Mouse (Mus musculus): ENCODE results near the gene Hadha. TPM values are rescaled to one million over a fixed set of nuclear protein-coding genes. Genes with fewer than 3 reads are reported as not detected.

Gene Hadha
- total RNA-seq, 2 experiments from 2014 or later = 49.5 to 133 TPM

- ATAC-seq (replicated peaks; ENCODE audit: poor library complexity) = peak; percentile 44
Measured at GRCm38 (mm10) chr5:30155395-30155792, 432 bp upstream of the Hadha start.

GRCm38 (mm10) chr5:30154013-30154412, 949 bp downstream of the Hadha start:
- no peak for ATAC-seq (replicated peaks; ENCODE audit: poor library complexity)

GRCm38 (mm10) chr5:30153222-30153621, 1.7 kb downstream of the Hadha start:
- no peak for ATAC-seq (replicated peaks; ENCODE audit: poor library complexity)

- ATAC-seq (replicated peaks; ENCODE audit: poor library complexity) = no peak
Measured at GRCm38 (mm10) chr5:30152413-30152812, 2.5 kb downstream of the Hadha start.

- ATAC-seq (replicated peaks; ENCODE audit: poor library complexity) = no peak
Measured at GRCm38 (mm10) chr5:30152007-30152406, 3.0 kb downstream of the Hadha start.

- ATAC-seq (replicated peaks; ENCODE audit: poor library complexity) = no peak
Measured at GRCm38 (mm10) chr5:30148133-30148920, 6.6 kb downstream of the Hadha start.

- ATAC-seq (replicated peaks; ENCODE audit: poor library complexity) = no peak
Measured at GRCm38 (mm10) chr5:30146526-30146925, 8.4 kb downstream of the Hadha start.

- ATAC-seq (replicated peaks; ENCODE audit: poor library complexity) = no peak
Measured at GRCm38 (mm10) chr5:30138193-30138592, 16.8 kb downstream of the Hadha start.

- ATAC-seq (replicated peaks; ENCODE audit: poor library complexity) = no peak
Measured at GRCm38 (mm10) chr5:30137271-30137670, 17.7 kb downstream of the Hadha start.

- no peak for ATAC-seq (replicated peaks; ENCODE audit: poor library complexity)
Measured at GRCm38 (mm10) chr5:30135711-30136231, 19.2 kb downstream of the Hadha start.

- ATAC-seq (replicated peaks; ENCODE audit: poor library complexity) = 0 out of 2 replicates have a peak, but pooled peaks have one; percentile 34
Measured at GRCm38 (mm10) chr5:30132173-30132572, 22.8 kb downstream of the Hadha start.

- no peak for ATAC-seq (replicated peaks; ENCODE audit: poor library complexity)
Measured at GRCm38 (mm10) chr5:30131246-30131645, 23.7 kb downstream of the Hadha start.

- ATAC-seq (replicated peaks; ENCODE audit: poor library complexity) = no peak
Measured at GRCm38 (mm10) chr5:30128680-30129079, 26.3 kb downstream of the Hadha start.

GRCm38 (mm10) chr5:30127921-30128597, 26.9 kb downstream of the Hadha start:
- no peak for ATAC-seq (replicated peaks; ENCODE audit: poor library complexity)

GRCm38 (mm10) chr5:30126756-30127155, 28.2 kb downstream of the Hadha start:
- no peak for ATAC-seq (replicated peaks; ENCODE audit: poor library complexity)

- peak; percentile 83 for ATAC-seq (replicated peaks; ENCODE audit: poor library complexity)
Measured at GRCm38 (mm10) chr5:30125587-30125986, 29.4 kb downstream of the Hadha start.

GRCm38 (mm10) chr5:30122481-30122880, 32.5 kb downstream of the Hadha start:
- ATAC-seq (replicated peaks; ENCODE audit: poor library complexity) = no peak

GRCm38 (mm10) chr5:30120106-30120505, 34.9 kb downstream of the Hadha start:
- no peak for ATAC-seq (replicated peaks; ENCODE audit: poor library complexity)

GRCm38 (mm10) chr5:30119163-30119562, 35.8 kb downstream of the Hadha start:
- ATAC-seq (replicated peaks; ENCODE audit: poor library complexity) = no peak

GRCm38 (mm10) chr5:30118018-30118417, 36.9 kb downstream of the Hadha start:
- ATAC-seq (replicated peaks; ENCODE audit: poor library complexity) = no peak

GRCm38 (mm10) chr5:30115718-30116117, 39.2 kb downstream of the Hadha start:
- no peak for ATAC-seq (replicated peaks; ENCODE audit: poor library complexity)

- no peak for ATAC-seq (replicated peaks; ENCODE audit: poor library complexity)
Measured at GRCm38 (mm10) chr5:30114761-30115140, 40.2 kb downstream of the Hadha start.
